Mouse (Mus musculus): ENCODE data around the gene Pipox.

Gene Pipox

DNA sequence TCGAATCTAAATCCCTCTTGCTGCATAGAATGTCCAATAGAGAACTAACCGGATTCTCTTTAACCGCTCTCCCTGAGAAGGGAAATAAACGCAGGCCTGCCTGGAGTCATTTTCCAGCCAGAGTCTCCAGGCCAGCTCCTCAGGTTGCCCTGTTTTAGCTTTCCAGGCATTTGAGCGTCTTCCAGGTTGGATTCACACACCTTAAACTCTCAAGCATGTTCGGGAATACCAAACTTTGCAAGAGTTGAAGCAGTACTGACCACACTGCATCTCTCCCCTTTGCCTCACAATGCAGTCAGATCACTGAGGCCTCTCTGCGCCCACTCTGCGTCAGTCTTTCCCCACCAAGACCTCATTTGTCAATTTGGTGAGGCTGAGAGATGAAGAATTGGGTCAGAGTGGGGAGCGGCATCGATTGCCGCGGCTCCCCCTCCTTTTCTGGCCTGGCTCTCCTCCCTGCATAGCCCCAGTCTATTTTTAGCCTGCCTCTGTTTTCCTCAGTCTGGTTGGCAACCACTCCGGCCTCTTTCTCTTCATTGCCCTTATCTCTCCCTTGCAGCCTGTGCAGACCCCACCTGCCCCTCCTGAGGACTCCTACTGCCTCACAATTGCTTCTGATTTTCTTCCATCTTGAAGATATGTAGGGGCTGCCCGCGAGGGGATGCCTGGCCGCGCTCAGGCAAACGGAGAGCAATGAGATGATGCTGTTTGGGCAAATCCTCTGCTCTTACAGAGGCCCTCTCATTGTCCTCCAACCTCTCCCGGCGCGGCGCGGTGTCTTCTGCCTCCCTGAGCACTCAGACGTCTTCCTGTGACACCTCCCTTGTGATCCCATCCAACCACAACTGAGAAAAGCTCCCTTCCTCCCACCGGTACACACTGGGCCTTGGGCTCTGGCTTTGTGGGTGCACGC is 17.8 kb downstream of the Pipox start:
- no peak for DNase-seq (ENCODE audit: low spot score)

DNA sequence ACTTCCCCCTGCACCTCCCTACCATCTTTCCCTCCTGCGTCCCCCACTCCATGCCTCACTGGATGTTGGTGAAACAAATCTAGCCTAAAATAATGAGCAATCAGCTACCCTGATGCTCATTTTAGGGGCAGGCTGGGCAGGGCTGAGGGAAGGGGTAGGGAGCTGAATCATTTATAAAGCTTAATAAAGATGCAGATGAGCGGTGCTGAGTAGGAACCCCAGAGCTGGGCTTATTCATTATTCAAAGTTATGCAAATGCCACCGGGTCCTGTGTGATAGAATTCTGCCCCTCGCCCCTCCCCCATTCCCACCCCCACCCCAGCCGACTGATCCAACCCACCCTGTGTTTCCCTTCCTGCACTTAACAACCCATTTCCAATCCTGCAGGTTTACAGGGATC is 18.6 kb downstream of the Pipox start:
- no peak for DNase-seq (ENCODE audit: low spot score)

DNA sequence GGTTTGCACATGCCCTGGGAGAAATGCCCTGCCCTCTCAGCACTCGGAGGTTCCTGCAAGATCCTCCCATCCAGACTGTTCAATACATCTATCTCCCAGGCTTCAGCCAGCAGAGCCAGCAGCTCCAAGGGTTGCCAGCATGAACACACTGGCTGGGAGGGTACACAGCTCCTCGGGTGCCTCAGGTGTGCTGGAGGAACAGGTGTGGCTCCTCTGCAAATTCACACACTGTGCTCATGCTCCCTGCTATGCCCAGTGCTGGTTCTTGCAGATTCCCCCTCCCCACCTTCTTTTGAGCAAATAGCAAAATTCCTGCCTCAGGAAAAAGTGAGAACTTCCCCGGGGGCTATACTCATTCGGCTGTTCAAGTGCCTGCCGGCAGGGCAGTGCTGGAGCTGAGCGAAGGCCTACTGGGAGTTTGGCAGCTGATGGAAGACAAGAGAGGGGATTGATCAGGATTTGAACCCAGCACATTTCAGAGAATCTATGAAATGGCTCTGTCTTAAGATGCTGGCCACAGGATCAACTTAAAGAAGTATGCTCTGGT is 19.1 kb downstream of the Pipox start:
- no peak for DNase-seq (ENCODE audit: low spot score)

DNA sequence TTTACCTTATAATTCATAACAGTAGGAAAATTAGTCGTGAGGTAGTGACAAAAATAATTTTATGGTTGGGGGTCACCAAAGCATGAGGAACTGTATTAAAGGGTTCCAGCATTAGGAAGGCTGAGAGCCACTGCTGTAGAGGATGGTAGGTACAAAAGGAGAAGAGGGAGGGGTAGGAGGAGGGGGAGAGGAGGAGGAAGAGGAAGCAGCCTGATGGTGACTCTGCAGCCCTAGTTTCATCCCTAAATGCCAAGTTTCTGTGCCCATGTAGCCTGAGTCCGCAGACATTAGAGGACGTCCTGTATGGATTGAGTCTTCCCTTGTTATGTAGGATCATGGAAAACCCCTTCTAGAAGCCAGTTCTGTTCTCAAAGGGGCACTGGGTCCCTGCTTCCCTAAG is 20.8 kb downstream of the Pipox start:
- DNase-seq (ENCODE audit: low spot score) = no peak

DNA sequence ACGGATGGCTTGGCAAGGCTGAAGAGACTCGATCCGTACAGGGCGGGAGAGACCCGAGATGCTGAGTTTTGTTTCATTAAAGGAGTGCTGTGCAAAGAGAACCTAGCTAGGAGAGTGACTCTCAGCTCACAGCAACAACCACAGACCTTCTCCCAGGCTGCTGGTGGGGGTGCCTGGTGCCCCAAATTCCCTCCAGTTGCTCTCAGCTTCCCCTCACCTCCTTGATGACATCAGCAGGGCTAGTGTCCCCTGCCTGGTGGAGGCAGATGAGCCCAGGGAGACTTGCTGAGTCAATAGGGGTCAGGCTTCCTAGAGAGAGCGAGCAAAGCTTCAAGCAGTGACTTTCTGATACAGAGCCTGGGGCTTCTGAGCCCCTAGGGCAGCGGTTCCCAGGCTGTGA is 21.2 kb downstream of the Pipox start:
- DNase-seq (ENCODE audit: low spot score) = no peak

DNA sequence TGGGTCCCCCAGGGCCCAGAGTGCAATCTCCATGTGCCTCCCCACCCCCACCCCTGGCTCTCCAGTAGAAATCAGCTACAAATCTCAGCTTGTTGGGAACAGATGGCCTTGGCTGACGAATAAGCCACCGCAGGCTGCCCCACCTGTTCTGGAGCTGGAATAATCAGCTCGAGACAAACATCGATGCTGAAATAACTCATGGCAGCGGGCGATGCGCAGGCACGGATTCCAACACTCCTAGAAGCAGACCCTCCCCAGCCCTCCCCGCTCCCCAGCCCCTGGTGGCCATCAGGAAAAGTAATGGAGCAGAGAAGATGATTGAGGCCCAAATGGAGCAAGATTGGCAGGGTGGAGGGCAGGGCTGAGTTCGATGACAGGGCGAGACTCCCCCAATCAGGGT is 21.7 kb downstream of the Pipox start:
- no peak for DNase-seq (ENCODE audit: low spot score)

DNA sequence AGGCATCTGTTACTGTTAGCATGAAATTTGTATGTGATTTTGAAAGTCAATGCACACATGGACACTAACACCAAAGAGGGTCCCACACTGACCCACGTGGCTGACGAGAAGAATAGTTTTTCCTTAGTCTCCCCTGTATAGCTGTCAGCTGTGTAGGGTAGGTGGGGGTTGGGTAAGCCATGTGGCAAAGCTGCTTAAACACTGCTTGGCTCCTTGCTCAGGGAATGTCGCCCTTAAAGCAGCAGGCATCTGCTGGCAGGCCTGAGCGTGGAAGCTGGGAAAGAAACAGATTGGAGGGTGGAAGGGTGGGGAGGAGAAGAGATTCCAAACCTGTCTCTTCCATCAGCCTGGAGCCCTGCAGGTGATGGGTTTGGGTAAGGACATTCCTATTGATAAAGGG is 22.5 kb downstream of the Pipox start:
- DNase-seq (ENCODE audit: low spot score) = no peak

DNA sequence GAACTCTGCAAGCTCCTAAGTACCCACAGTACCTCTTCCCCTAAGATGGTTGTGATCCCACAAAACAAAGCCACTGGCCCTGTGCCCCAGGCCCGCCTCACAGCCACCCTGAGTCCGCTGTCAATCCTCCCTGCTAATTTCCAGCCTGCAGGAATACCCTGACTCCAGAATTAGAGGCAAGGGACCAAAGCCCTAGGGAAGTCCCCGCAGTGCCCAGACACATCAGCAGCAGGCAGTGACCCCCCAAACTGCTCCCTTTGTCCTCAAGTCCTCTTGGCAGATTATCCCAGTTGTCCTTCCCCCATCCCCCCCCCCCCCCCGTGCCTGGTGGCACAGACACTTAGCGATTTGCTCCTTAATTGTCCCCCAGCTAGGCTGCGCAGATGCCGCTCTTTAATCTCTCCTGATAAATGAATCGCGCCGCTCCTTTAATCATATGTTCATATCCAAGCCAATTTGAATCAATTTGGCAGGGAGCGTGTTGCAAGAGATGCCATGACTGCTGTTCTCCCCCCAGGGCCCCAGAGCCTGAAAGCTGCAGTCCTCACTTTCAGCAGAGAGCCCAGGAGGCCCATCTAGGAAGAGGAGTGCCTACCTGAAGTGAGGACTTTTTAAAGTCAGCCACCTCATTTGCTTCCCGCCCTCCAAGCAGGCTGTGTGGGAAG is 26.3 kb downstream of the Pipox start:
- DNase-seq (ENCODE audit: low spot score) = no peak

DNA sequence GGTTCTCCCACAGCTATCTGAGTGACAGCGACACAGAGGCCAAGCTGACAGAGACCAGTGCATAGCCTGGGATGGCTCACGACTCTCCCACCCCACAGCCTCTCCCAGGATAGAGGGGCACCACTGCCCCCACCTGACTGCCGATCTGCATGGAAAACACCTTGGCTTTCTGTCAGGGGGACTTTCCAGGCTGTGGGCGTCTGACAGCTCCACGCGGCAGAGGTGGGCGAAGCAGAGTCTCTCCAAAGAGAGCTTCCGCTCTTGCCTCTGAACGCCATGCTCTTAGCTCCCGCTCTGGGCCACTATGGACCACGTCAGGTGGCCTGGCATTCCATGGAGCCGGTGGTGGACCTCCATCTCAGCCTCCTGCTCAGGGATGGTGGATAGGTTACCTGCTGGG is 29.1 kb downstream of the Pipox start:
- no peak for DNase-seq (ENCODE audit: low spot score)

DNA sequence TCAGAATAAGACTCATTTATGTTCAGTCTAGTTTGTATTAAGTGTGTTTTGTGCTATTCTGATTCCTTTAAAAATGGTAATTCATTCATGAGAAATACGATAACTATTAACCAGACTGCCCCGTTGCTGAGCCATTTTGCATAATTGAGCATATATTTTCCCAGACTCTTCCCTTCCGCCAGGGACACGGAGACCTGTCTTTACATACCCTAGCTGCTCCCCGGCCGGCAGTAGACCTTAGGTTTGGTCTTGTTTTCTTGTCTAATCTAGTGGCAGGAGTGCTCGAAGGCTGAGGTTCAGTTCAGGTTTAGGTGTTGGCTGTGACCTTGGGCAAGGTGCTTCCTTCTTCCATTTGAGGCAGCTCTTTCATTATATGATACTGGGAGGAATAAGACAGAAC is 31.0 kb downstream of the Pipox start:
- DNase-seq (ENCODE audit: low spot score) = no peak

DNA sequence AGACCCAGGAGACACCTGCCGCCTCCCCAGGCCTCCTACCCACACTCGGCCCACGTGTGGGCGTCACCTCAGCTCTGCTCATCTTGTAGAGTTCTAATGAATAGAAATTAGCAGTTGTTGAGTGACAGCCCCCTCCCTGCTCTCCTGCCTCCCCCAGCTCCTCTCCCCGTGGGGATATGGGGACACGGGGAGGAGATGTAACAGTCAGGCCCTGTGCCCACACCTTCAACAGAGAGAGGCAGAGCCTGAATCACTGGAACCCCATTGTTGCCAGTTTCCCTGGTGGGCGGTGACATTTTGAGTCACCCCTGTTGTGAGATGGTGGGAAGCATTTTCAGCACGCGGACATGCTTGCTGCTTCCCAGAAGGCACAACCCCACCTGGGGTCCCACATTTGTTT is 32.9 kb downstream of the Pipox start:
- no peak for DNase-seq (ENCODE audit: low spot score)

DNA sequence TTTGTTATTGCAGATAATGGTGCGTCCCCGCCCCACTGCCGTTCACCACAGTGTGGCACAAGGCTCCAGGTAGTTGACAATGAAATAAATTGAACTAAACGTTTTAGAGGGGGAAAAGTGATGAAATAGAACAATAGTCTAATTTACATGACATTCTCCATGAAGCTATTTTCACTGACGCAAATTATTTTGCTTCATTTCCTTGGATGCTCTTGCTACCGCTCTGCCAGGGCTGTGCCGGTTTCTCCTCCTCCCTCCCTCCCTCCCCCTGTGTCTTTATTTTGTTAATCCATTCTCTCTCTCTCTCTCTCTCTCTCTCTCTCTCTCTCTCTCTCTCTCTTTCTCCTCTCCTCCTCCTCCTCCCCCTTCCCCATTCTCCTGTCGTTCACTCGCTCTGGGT is 35.3 kb downstream of the Pipox start:
- DNase-seq (ENCODE audit: low spot score) = no peak

DNA sequence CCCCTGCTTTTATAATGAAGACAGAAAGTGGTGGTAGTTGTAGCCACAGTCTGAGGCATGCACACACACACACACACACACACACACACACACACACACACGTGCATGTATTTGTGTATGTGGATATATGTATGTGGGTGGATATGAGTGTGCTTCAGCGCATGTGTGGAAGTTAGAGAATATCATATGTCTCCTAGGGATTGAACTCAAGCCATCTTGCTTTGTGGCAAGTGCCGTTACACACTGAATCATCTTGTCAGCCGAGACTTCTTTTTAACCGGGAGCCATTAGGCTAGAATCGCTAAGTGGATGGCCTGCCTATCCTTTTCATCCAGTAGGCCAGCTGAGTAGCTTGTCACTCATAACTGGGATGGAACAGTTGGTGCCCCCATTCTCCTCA is 36.8 kb downstream of the Pipox start:
- DNase-seq (ENCODE audit: low spot score) = no peak

DNA sequence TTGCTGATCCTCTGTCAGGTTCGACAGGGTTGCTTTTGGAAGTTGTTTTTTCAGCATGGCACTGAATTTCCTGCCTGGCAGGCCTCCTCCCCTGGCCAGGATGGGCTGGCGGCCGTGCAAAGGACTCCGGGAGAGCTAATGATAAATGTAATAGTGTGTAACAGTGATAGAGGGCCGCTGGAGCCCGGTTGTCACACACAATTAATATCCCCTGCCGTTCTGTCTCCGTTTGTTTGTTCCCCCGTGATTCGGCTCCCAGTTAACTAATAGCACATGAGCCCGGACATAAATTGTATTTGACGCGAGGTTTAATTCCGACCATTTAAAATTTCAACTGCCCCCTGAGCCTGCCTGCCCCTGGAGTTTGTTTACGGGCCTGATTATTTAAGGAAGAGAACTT is 38.5 kb downstream of the Pipox start:
- no peak for DNase-seq (ENCODE audit: low spot score)

DNA sequence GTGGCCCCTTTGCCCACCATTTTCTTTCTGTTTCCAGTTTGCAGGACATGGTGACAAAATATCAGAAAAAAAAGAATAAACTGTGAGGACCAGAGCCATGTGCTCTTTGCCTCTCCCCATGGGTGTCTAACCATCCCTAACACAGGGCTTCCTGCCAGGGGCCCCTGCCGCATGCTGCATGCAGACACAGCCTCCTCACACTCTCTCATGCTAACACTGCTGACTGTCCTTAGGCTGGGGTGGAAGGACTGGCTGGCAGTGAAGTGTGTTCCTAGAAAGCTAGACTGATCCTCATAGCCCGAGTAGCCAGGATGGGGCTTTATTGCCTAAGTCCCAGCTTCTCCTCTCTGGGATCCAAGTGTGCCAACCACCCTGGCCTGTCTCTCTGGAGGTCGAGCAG is 39.3 kb downstream of the Pipox start:
- no peak for DNase-seq (ENCODE audit: low spot score)

DNA sequence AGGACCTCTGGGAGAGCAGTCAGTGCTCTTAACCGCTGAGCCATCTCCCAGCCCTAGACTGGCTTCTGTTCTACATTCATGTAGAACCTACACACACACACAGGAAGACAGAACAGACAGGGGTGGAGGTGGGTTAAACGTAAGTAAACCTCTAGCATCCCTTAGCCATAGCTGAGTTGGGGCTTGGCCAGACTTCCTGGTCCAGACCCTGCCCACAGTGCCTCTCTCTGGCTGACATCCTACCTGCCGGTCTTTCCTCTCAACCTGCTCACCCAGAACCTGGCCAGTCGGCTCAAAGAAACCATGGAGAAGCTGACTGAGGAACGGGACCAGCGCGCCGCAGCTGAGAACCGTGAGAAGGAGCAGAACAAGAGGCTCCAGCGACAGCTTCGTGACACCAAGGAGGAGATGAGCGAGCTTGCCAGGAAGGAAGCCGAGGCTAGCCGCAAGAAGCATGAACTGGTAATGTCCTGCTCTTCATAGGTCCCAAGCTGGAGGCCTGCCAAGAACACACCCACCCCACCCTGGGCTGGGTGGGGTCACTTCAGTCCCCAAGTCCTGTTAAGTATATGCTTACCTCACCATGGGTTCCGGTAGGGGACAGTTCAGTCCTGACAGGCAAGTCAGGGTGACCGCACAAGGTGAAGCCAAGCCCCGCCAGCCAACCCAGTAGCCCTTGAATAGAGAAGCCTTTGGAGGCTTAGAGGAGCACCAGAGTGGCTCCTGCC is 40.8 kb downstream of the Pipox start:
- DNase-seq (ENCODE audit: low spot score) = no peak

DNA sequence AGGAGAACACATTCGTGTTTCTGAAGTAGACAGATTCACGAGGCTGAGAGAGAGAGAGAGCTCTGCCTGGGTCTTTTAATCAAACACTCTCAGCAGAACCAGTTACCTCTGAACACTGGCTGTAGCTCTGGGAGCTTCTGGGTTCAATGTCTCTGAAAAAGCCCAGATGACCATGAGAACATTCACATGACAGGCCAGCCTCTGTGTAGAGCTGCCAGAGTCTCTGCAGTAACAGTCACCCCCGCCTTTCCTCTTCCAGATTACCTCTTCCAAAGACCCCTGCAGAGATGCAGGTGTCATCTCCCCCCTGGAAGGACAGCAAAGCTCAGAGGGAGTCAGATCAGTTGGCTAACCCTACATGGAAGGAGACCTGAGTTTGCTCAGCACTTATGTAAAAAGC is 41.7 kb downstream of the Pipox start:
- no peak for DNase-seq (ENCODE audit: low spot score)

DNA sequence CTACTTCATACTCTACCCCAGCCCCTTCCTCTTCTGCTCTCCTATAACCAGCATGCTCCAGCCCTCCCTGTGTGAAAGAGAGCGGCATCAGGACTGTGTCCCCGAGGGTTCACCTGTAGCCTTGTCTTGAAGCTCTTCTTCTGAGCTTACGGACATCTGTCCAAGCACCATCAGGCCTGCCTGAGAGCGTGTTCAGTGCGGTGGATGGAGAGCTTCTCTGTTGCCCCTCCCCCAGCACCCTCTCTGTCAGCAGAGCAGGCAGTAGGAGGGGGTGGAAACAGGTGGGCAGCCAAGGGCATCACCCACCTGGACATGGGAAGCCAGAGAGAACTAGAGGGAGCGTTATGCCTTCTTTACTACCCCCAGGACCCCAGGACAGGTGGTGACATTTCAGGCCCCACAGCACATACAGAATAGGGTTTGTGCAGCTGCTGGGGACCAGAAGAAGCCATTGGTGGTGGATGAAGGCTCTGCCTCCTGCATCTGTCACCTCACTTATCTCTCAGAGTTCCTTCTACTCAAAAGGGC is 42.3 kb downstream of the Pipox start:
- DNase-seq (ENCODE audit: low spot score) = no peak

DNA sequence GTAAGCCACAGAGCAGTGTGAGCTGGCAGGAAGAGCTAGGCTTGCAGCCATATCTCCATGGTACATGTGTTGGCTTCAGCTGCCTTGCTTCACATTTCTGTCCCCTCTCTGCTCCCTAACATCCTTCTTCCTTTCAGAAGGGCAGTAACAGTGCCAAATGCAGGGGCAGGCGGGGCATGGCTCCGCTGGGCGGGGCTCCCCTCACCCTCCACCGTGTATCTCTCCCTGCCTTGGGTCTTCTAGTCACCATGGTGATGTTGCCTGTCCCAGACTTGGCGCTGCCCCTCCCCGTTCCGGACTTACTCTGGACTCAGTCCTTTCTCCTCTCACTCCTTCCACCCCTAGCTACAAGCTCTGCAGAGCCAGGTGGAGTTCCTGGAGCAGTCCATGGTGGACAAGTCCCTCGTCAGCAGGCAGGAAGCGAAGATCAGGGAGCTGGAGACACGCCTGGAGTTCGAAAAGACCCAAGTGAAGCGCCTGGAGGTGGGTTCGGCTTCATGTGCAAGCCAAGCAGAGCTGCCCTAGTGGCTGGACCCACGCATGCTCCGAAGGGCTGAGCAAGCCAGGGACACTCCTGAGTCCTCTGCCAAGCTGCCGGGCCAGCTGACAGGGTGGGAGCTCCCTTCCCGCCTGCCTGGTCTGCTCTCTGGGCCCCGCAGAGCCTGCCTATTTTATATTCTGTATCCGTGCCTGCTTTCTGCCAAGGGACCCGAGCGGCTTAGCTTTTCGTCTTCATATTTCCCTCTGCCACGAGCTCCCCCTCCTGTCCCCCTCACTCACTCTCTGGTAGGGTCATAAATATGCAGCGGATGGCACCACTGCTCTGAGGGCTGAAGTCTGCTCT is 43.3 kb downstream of the Pipox start:
- no peak for DNase-seq (ENCODE audit: low spot score)

DNA sequence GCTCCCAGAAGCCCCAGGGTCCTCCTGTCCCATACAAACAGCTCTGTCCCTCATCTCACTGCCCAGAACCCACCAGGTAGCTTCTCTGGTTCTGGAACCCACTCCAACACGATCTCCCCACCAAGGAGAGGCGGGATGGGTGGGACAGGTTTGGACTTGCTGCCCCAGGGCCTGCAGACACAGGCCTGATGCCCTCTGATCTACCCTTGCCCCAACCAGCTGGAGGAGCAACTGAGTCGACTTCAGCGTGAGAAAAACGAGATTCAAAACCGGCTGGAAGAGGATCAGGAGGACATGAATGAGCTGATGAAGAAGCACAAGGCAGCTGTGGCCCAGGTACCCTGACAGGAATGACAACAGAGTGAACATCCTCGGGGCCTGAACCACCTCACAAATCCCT is 44.7 kb downstream of the Pipox start:
- no peak for DNase-seq (ENCODE audit: low spot score)

DNA sequence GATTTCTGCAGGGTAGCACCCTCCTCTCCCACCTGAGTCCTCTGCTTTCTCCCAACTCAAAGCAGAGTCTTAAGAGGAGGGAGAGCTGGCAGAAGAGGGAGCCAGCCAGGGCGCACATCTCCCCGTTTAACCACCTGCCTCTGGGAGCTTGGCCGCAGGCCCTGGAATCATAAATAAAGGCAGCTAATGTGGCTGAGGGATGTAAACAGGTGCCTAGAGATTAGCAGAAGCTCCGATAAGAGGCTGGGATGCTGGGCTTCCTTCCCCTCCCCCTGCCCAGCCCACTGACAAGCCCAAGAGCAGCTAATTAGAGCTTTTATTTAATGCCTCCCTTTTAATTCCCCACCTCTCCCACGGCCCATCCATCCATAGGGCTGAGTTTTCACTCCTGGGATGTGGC is 45.8 kb downstream of the Pipox start:
- no peak for DNase-seq (ENCODE audit: low spot score)
